Mouse (Mus musculus): ENCODE results near the gene Trim2.

- no peak for TF ChIP-seq BHLHE40 (IDR thresholded peaks at IDR 0.05; ENCODE audit: low read depth, low read length)
- no peak for TF ChIP-seq E2F4 (IDR thresholded peaks at IDR 0.05; ENCODE audit: insufficient replicate concordance, low read depth, low read length)
- TF ChIP-seq MAZ (IDR thresholded peaks at IDR 0.05; ENCODE audit: low read depth, low read length): no peak
- no peak for TF ChIP-seq USF2 (conservative IDR thresholded peaks at IDR 0.05; ENCODE audit: low read depth, low read length)
- no peak for TF ChIP-seq CTCF (conservative IDR thresholded peaks at IDR 0.05 in 1 of 2, IDR thresholded peaks at IDR 0.05 in 1 of 2; ENCODE audit: low read depth in 2 of 2, low read length in 2 of 2)
- TF ChIP-seq TBP (conservative IDR thresholded peaks at IDR 0.05; ENCODE audit: low read depth, low read length): no peak
- no peak for TF ChIP-seq POLR2A (IDR thresholded peaks at IDR 0.05; ENCODE audit: low read depth, low read length)
- no peak for TF ChIP-seq SMC3 (IDR thresholded peaks at IDR 0.05; ENCODE audit: low read depth, low read length)
These were observed 175.9 kb downstream of the Trim2 start for GRCm38 (mm10) chr3:84130776-84131175.

Data from CH12.LX (cell line).